Mouse (Mus musculus) brain, embryonic 14.5 days (tissue): ENCODE results near the gene Sox5. TPM values are rescaled to one million over a fixed set of nuclear protein-coding genes. Genes with fewer than 3 reads are reported as not detected.

Experiments
- DNase-seq: peaks from one replicate; pipeline ENCODE4 v3.0.0-alpha.2; 2011; ENCODE audit warnings: low read depth
- CTCF ChIP-seq: fragments of 200-500 bp; IDR thresholded peaks from 2 replicates; pipeline ENCODE4 v1.5.1; 2012; ENCODE audit warnings: inconsistent platforms, mild to moderate bottlenecking, moderate library complexity, borderline replicate concordance; ENCODE audit not compliant: insufficient read depth, insufficient read length; ENCODE audit errors: extremely low read depth
- POLR2A ChIP-seq: fragments of 200-500 bp; IDR thresholded peaks from 2 replicates; pipeline ENCODE4 v1.6.1; 2012; ENCODE audit warnings: mild to moderate bottlenecking, inconsistent platforms, borderline replicate concordance; ENCODE audit not compliant: poor library complexity, insufficient read depth, insufficient read length, severe bottlenecking; ENCODE audit errors: extremely low read depth
- polyA plus RNA-seq: library from polyadenylated mRNA; depleted of rRNA; stranded (reverse); fragments of >200 nt; gene quantifications from 2 replicates; pipeline ENCODE4 v1.2.3, GENCODE M21; 2012

Sox5 gene
- polyA plus RNA-seq, 1 experiment, result 30.3 TPM

- TF ChIP-seq CTCF (no peak), POLR2A (no peak)
- peak; percentile 62 for DNase-seq
Measured at GRCm38 (mm10) chr6:143904693-143905031, 877.1 kb downstream of the Sox5 start.

GRCm38 (mm10) chr6:143903981-143904692, 877.6 kb downstream of the Sox5 start:
- no peak for TF ChIP-seq CTCF
- TF ChIP-seq POLR2A, result no peak
- peak; percentile 82 for DNase-seq

- TF ChIP-seq POLR2A (no peak), CTCF (no peak)
Measured at GRCm38 (mm10) chr6:143900871-143901270, 880.9 kb downstream of the Sox5 start.

GRCm38 (mm10) chr6:143895092-143895491, 886.7 kb downstream of the Sox5 start:
- no peak for DNase-seq
- TF ChIP-seq CTCF, result no peak
- no peak for TF ChIP-seq POLR2A

More at GRCm38 (mm10) chr6:143900871-143901270, 880.9 kb downstream of the Sox5 start:
- no peak for DNase-seq

- no peak for DNase-seq
- TF ChIP-seq POLR2A (no peak), CTCF (no peak)
Measured at GRCm38 (mm10) chr6:143892869-143893268, 888.9 kb downstream of the Sox5 start.

- TF ChIP-seq POLR2A, result no peak
- no peak for TF ChIP-seq CTCF
- no peak for DNase-seq
Measured at GRCm38 (mm10) chr6:143888556-143888955, 893.2 kb downstream of the Sox5 start.

GRCm38 (mm10) chr6:143878525-143878924, 903.3 kb downstream of the Sox5 start:
- no peak for TF ChIP-seq POLR2A
- no peak for TF ChIP-seq CTCF
- DNase-seq, result no peak

GRCm38 (mm10) chr6:143868790-143869189, 913.0 kb downstream of the Sox5 start:
- DNase-seq, result no peak
- no peak for TF ChIP-seq POLR2A
- TF ChIP-seq CTCF, result no peak

- TF ChIP-seq POLR2A, result no peak
- no peak for TF ChIP-seq CTCF
- no peak for DNase-seq
Measured at GRCm38 (mm10) chr6:143868155-143868685, 913.6 kb downstream of the Sox5 start.

GRCm38 (mm10) chr6:143867029-143867428, 914.7 kb downstream of the Sox5 start:
- TF ChIP-seq POLR2A, result no peak
- no peak for TF ChIP-seq CTCF

GRCm38 (mm10) chr6:143866566-143866965, 915.2 kb downstream of the Sox5 start:
- TF ChIP-seq CTCF, result no peak
- no peak for TF ChIP-seq POLR2A
- no peak for DNase-seq

More at GRCm38 (mm10) chr6:143867029-143867428, 914.7 kb downstream of the Sox5 start:
- no peak for DNase-seq

- TF ChIP-seq CTCF (no peak), POLR2A (no peak)
- DNase-seq, result peak; percentile 56
Measured at GRCm38 (mm10) chr6:143862611-143863110, 919.1 kb downstream of the Sox5 start.

- peak; percentile 29 for DNase-seq
- TF ChIP-seq CTCF (no peak), POLR2A (no peak)
Measured at GRCm38 (mm10) chr6:143860036-143860435, 921.7 kb downstream of the Sox5 start.
